Mouse (Mus musculus): Measurements from ENCODE around the gene Acot12. TPM values are rescaled to one million over a fixed set of nuclear protein-coding genes. Genes with fewer than 3 reads are reported as not detected.
"Not testable (repeated sequence)": the region's sequence is repeated elsewhere in the genome, so short reads cannot be mapped to it uniquely, and the experiment has no call there.

Gene Acot12
- total RNA-seq, 4 experiments from 2014 or later = 0.49 to 1.0 (median 0.52) TPM; not detected in 1

GRCm38 (mm10) chr13:91759791-91760190 is 18.5 kb downstream of the Acot12 start:
- no peak for DNase-seq (ENCODE audit: low spot score in 2 of 2)

- no peak for DNase-seq (ENCODE audit: low spot score in 2 of 2)
These were observed 19.2 kb downstream of the Acot12 start for GRCm38 (mm10) chr13:91760302-91761050.

- DNase-seq (ENCODE audit: low spot score in 2 of 2) = no peak
These were observed 20.5 kb downstream of the Acot12 start for GRCm38 (mm10) chr13:91761654-91762445.

GRCm38 (mm10) chr13:91763654-91764053 is 22.3 kb downstream of the Acot12 start:
- DNase-seq (ENCODE audit: low spot score in 2 of 2) = not testable (repeated sequence)

GRCm38 (mm10) chr13:91765627-91766026 is 24.3 kb downstream of the Acot12 start:
- no peak for DNase-seq (ENCODE audit: low spot score in 2 of 2)

- DNase-seq (ENCODE audit: low spot score in 2 of 2) = no peak
These were observed 27.7 kb downstream of the Acot12 start for GRCm38 (mm10) chr13:91768683-91769651.

- DNase-seq (ENCODE audit: low spot score in 2 of 2) = no peak
These were observed 36.8 kb downstream of the Acot12 start for GRCm38 (mm10) chr13:91778092-91778491.

GRCm38 (mm10) chr13:91779892-91780291 is 38.6 kb downstream of the Acot12 start:
- no peak for DNase-seq (ENCODE audit: low spot score in 2 of 2)

GRCm38 (mm10) chr13:91792035-91792434 is 50.7 kb downstream of the Acot12 start:
- no peak for DNase-seq (ENCODE audit: low spot score in 2 of 2)

GRCm38 (mm10) chr13:91794926-91795436 is 53.7 kb downstream of the Acot12 start:
- DNase-seq (ENCODE audit: low spot score in 2 of 2) = no peak

- DNase-seq (ENCODE audit: low spot score in 2 of 2) = no peak
These were observed 54.3 kb downstream of the Acot12 start for GRCm38 (mm10) chr13:91795593-91795992.

- DNase-seq (ENCODE audit: low spot score in 2 of 2) = no peak
These were observed 54.7 kb downstream of the Acot12 start for GRCm38 (mm10) chr13:91796003-91796402.

GRCm38 (mm10) chr13:91796916-91797315 is 55.6 kb downstream of the Acot12 start:
- no peak for DNase-seq (ENCODE audit: low spot score in 2 of 2)

GRCm38 (mm10) chr13:91797442-91797841 is 56.1 kb downstream of the Acot12 start:
- DNase-seq (ENCODE audit: low spot score in 2 of 2) = peak in 1 of 2 experiments; percentile 31

- no peak for DNase-seq (ENCODE audit: low spot score in 2 of 2)
These were observed 60.4 kb downstream of the Acot12 start for GRCm38 (mm10) chr13:91801726-91802125.

GRCm38 (mm10) chr13:91807155-91807839 is 66.0 kb downstream of the Acot12 start, which contains the start of gene Zcchc9:
Gene Zcchc9 (minus strand): TSS chr13:91807705.
- DNase-seq (ENCODE audit: low spot score in 2 of 2) = peak; percentile 84 to 91

- DNase-seq (ENCODE audit: low spot score in 2 of 2) = no peak
These were observed 66.7 kb downstream of the Acot12 start for GRCm38 (mm10) chr13:91807874-91808575.

GRCm38 (mm10) chr13:91809476-91809875 is 68.2 kb downstream of the Acot12 start:
- DNase-seq (ENCODE audit: low spot score in 2 of 2) = no peak

GRCm38 (mm10) chr13:91814670-91815069 is 73.4 kb downstream of the Acot12 start:
- DNase-seq (ENCODE audit: low spot score in 2 of 2) = no peak

- no peak for DNase-seq (ENCODE audit: low spot score in 2 of 2)
These were observed 82.4 kb downstream of the Acot12 start for GRCm38 (mm10) chr13:91823735-91824134.
